Mouse (Mus musculus) C2C12 (cell line): Measurements from ENCODE around the gene Hmx2. TPM values are rescaled to one million over a fixed set of nuclear protein-coding genes. Genes with fewer than 3 reads are reported as not detected.

Source experiments
- H3K27me3 ChIP-seq: one replicate; pipeline ENCODE4 v1.6.1; 2011; ENCODE audit not compliant: control insufficient read depth, insufficient read depth, insufficient read length
- H3K36me3 ChIP-seq: one replicate; pipeline ENCODE4 v1.6.1; 2011; ENCODE audit not compliant: control insufficient read depth, insufficient read depth
- H3K4me3 ChIP-seq: one replicate; pipeline ENCODE4 v1.5.1; 2011; ENCODE audit warnings: mild to moderate bottlenecking, control low read depth; ENCODE audit not compliant: poor library complexity, insufficient read depth, severe bottlenecking
- H3K79me2 ChIP-seq: one replicate; pipeline ENCODE4 v1.6.1; 2011; ENCODE audit not compliant: control insufficient read depth, insufficient read depth
- H3K79me3 ChIP-seq: one replicate; pipeline ENCODE4 v1.6.1; 2011; ENCODE audit warnings: low read depth, control low read depth
- H3ac ChIP-seq: one replicate; pipeline ENCODE3; 2011; ENCODE audit warnings: low read depth; ENCODE audit not compliant: control insufficient read depth, insufficient read length
- CEBPB ChIP-seq: IDR thresholded peaks from one replicate; pipeline ENCODE4 v1.6.1; 2011; ENCODE audit warnings: low read depth, mild to moderate bottlenecking, control low read depth, moderate library complexity
- CTCF ChIP-seq: IDR thresholded peaks from one replicate; pipeline ENCODE4 v1.5.1; 2011; ENCODE audit not compliant: control insufficient read depth, insufficient read depth, insufficient read length
- FOSL1 ChIP-seq: IDR thresholded peaks from one replicate; pipeline ENCODE4 v1.8.0; 2011; ENCODE audit warnings: mild to moderate bottlenecking, low read length; ENCODE audit not compliant: poor library complexity, insufficient read depth, severe bottlenecking
- MAX ChIP-seq: IDR thresholded peaks from one replicate; pipeline ENCODE4 v1.6.1; 2011; ENCODE audit warnings: mild to moderate bottlenecking, control low read depth
- MYOD1 ChIP-seq: IDR thresholded peaks from one replicate; pipeline ENCODE4 v1.6.1; 2011; ENCODE audit warnings: low read depth; ENCODE audit not compliant: control insufficient read depth, insufficient read length
- MYOG ChIP-seq: IDR thresholded peaks from one replicate; pipeline ENCODE4 v1.6.1; 2011; ENCODE audit not compliant: control insufficient read depth, insufficient read length; ENCODE audit errors: extremely low read depth
- USF1 ChIP-seq: IDR thresholded peaks from one replicate; pipeline ENCODE4 v1.6.1; 2011; ENCODE audit warnings: low read depth, mild to moderate bottlenecking, control low read depth, moderate library complexity
- polyA plus RNA-seq: library from polyadenylated mRNA; unstranded; fragments of >200 nt; fragmentation: generic; extraction: Trizol; gene quantifications from one replicate; pipeline ENCODE4 v1.2.1, GENCODE M21; 2012; ENCODE audit warnings: missing spikeins

Hmx2 gene
- polyA plus RNA-seq, 1 experiment: 2.2 TPM

DNA sequence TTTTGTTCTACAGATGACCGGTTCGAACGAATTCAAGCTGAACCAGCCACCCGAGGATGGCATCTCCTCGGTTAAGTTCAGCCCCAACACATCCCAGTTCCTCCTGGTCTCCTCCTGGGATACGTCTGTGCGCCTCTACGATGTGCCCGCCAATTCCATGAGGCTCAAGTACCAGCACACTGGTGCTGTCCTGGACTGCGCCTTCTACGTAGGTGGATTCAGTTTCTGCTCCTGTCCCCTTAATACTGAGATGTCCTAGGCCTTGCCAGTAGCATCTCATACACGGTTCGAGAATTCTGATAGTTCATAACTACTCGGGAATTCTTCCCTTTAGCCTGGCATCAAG lies 12.1 kb downstream of the Hmx2 start:
- peaks cover 50% of the 10 kb centered on the region for H3K79me3 ChIP-seq
- H3K27me3 ChIP-seq: peaks cover 2% of the 10 kb centered on the region
- H3ac ChIP-seq: peak overlapping the region; percentile 74
- no peak for TF ChIP-seq MAX
- no peak for TF ChIP-seq FOSL1
- no peak for TF ChIP-seq MYOD1
- no peak for TF ChIP-seq MYOG
- TF ChIP-seq USF1: no peak
- no peak for TF ChIP-seq CTCF
- no peak for TF ChIP-seq CEBPB
- H3K36me3 ChIP-seq: peaks cover 42% of the 10 kb centered on the region
- H3K79me2 ChIP-seq: peaks cover 56% of the 10 kb centered on the region
- peak overlapping the region; percentile 50 for H3K4me3 ChIP-seq

DNA sequence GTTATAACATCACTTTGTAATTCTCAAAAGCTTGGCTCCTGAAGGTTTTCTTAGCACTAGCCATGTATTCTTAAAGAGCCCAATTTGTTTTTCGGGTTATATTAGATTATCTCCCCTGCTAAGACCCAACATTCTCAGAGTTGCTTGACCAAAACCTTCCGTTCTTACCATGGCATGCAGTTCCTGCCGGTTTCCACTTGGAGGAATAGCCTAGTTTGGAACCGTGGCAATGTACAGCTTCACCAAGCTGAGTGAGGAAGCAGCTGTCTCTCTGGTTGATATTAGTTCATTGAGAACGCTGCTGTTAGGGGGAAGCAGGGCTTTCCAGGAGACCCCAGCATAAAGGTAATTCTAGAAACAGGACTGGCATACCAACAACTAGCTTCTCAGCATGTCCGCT lies 26.7 kb downstream of the Hmx2 start:
- Histone ChIP-seq H3ac (no peak overlapping the region), H3K36me3 (peaks cover 27% of the 10 kb centered on the region), H3K79me2 (no peaks in the 10 kb centered on the region), H3K27me3 (no peaks in the 10 kb centered on the region), H3K79me3 (peaks cover 2% of the 10 kb centered on the region), H3K4me3 (no peak overlapping the region)
- TF ChIP-seq CTCF (no peak), MYOG (no peak), MYOD1 (no peak), CEBPB (no peak), MAX (no peak), FOSL1 (no peak), USF1 (no peak)

DNA sequence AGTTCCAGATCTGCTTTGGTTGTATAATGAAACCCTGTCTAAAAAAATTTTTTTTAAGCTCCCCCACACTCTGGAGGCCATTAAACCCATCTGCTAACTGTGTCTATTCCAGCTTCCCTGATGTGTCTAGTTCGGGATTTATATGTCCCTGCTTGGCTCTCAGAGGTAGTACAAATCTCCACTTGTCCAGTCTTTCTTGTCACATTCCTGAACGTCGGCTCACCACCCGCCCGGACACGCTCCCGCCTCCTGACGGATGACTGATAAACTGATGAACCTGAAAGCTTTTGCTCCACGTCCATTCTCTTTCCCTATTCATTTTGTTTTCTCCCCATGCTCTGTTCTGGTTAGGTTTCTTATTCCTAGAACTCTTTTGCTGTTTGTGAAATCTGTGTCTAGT lies 33.6 kb downstream of the Hmx2 start:
- TF ChIP-seq CTCF (no peak), MYOG (no peak)

GRCm38 (mm10) chr7:131585551-131585950 lies 37.0 kb downstream of the Hmx2 start:
- Histone ChIP-seq H3K79me3 (no peaks in the 10 kb centered on the region), H3K79me2 (no peaks in the 10 kb centered on the region), H3K4me3 (no peak overlapping the region), H3K27me3 (no peaks in the 10 kb centered on the region), H3ac (no peak overlapping the region), H3K36me3 (no peaks in the 10 kb centered on the region)
- TF ChIP-seq CTCF: no peak
- TF ChIP-seq MYOD1: no peak
- TF ChIP-seq MYOG: no peak

More for the DNA sequence above, 33.6 kb downstream of the Hmx2 start:
- Histone ChIP-seq H3K79me3 (no peaks in the 10 kb centered on the region), H3K36me3 (no peaks in the 10 kb centered on the region), H3K79me2 (no peaks in the 10 kb centered on the region), H3ac (no peak overlapping the region), H3K27me3 (no peaks in the 10 kb centered on the region), H3K4me3 (no peak overlapping the region)

DNA sequence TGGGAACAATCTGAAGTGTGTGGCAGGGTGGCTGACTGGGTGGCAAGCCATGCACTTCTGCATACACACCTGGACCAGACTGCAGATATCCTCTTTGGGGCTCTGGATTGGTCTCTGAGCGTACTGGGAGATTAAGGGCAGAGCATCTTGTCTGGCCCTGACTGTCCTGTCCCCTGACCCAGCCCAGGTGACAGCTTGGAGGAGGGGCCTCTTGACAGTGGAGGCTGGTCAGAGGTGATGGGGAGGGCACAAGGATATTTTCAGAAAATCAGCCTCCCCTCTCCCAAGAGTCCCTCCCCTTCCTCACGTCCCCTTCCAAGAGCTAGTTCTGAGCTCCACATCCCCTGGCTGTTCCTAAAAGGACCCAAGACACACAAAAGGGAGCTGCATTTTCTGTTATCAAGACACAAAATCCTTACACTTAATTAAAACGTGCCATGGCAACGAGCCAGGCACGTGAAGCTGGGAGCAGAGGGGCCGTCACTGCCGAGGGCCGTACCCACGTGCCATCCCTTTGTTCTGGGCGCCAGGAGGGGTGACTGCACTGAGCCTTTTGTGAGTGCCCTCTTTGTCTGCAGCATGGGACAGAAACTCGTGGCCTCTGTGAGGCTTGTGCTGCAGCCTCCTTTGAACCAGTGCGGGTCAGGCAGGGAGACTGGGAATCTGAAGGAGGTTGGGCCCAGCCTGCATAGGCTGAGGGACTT lies 49.4 kb downstream of the Hmx2 start:
- H3K79me3 ChIP-seq: no peaks in the 10 kb centered on the region
- H3K4me3 ChIP-seq: no peak overlapping the region
- no peaks in the 10 kb centered on the region for H3K79me2 ChIP-seq
- peaks cover 43% of the 10 kb centered on the region for H3K27me3 ChIP-seq
- no peak for TF ChIP-seq MYOG
- TF ChIP-seq CTCF: no peak
- TF ChIP-seq MAX: no peak
- TF ChIP-seq USF1: no peak
- TF ChIP-seq MYOD1: no peak
- TF ChIP-seq CEBPB: no peak
- TF ChIP-seq FOSL1: no peak
- H3K36me3 ChIP-seq: no peaks in the 10 kb centered on the region
- no peak overlapping the region for H3ac ChIP-seq

DNA sequence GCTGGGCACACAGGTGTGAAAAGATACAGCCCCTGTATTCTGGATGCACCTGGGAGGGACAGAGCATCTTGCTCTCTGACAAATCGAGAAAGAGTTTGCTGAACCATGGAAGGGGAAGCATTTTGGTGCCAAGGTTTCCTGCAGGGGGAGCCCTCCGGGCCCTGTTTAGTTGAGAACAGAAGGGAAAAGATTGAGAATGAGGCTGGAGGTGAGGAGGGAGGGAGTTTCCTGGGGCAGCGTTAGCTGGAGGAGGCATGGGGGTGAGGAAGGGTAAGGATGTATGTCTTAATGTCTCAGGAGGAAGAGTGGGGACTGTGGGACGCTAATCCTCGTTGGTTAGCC lies 49.9 kb downstream of the Hmx2 start:
- TF ChIP-seq MYOG (no peak), CEBPB (no peak), CTCF (no peak), MAX (no peak), USF1 (no peak), FOSL1 (no peak), MYOD1 (no peak)
- Histone ChIP-seq H3ac (no peak overlapping the region), H3K79me2 (no peaks in the 10 kb centered on the region), H3K79me3 (no peaks in the 10 kb centered on the region), H3K36me3 (no peaks in the 10 kb centered on the region), H3K4me3 (no peak overlapping the region), H3K27me3 (peaks cover 43% of the 10 kb centered on the region)
